Comparison of ENCODE assay signal across 25 mouse cellular contexts in genomic region chr4:155482733-155483540, GRCm38 (mm10). TPM values are rescaled to one million over a fixed set of nuclear protein-coding genes. Genes with fewer than 3 reads are reported as not detected.
A peak's percentile ranks its signal among the peaks of the same experiment; 100 is the strongest.
DNase-seq lines count a peak whose midpoint lies in the region; ATAC-seq and TF ChIP-seq lines count a peak whose summit lies in the region.
"Had no signal": no experiment of that assay in that cellular context is flagged by ENCODE, and none has a peak within 500 bp of the region (broad histone marks: within the 10 kb centered on the region; RNA-seq: fewer than 3 reads in every experiment).

No protein-coding gene starts in this region.

- H3K9ac ChIP-seq in hindbrain, embryonic 13.5 days, result peak overlapping the region; percentile 53; the same call in 1 of the 2 replicates
- peak overlapping the region; percentile 77 for H3K9ac ChIP-seq in CH12.LX (ENCODE audit: insufficient read depth, low read depth)
- H3K9ac ChIP-seq: embryonic facial prominence, embryonic 12.5 days; forebrain, embryonic 12.5 days; heart, embryonic 12.5 days; hindbrain, embryonic 12.5 days; liver, embryonic 13.5 days had no signal

- H3K9me3 ChIP-seq in hindbrain, embryonic 13.5 days, result no peaks in the 10 kb centered on the region
- H3K9me3 ChIP-seq in hindbrain, embryonic 10.5 days, result no peaks in the 10 kb centered on the region
- H3K9me3 ChIP-seq in CH12.LX (replicated peaks; ENCODE audit: low read length), result no peaks in the 10 kb centered on the region
- H3K9me3 ChIP-seq: embryonic facial prominence, embryonic 12.5 days; forebrain, embryonic 12.5 days; heart, embryonic 12.5 days; hindbrain, embryonic 12.5 days; liver, embryonic 13.5 days had no signal

- in situ Hi-C loops in CH12.LX (cut with MboI; ENCODE audit: low pct_ligation_motif_present, low pct_unique_long_range_greater_than_20kb, low sequenced_read_pairs), result loop anchor here (5.0 to 10.0 kb wide), 2 partner anchors 84 to 212 kb away; partner anchors contain the start of gene Fndc10

- dilution Hi-C loops in CH12.LX (cut with MboI; ENCODE audit: extremely low pct_ligation_motif_present, extremely low pct_unique_long_range_greater_than_20kb, low sequenced_read_pairs), result no loop called here

- H3K4me3 ChIP-seq in hindbrain, embryonic 13.5 days, result no peak overlapping the region
- H3K4me3 ChIP-seq in hindbrain, embryonic 10.5 days, result no peak overlapping the region
- peak overlapping the region in 1 of 3 experiments; percentile 28 for H3K4me3 ChIP-seq in CH12.LX (replicated peaks in 1 of 3; ENCODE audit: low read depth in 2 of 3, low read length in 2 of 3, poor library complexity in 1 of 3)
- H3K4me3 ChIP-seq: embryonic facial prominence, embryonic 12.5 days; erythroblast, embryonic 14.5 days; forebrain, embryonic 12.5 days; heart, embryonic 12.5 days; hindbrain, embryonic 12.5 days; liver, embryonic 13.5 days had no signal

- TF ChIP-seq CTCF in CH12.LX (conservative IDR thresholded peaks at IDR 0.05 in 1 of 2, IDR thresholded peaks at IDR 0.05 in 1 of 2; ENCODE audit: low read depth in 2 of 2, low read length in 2 of 2), result no peak

- H3K4me2 ChIP-seq in hindbrain, embryonic 13.5 days, result no peak overlapping the region
- H3K4me2 ChIP-seq in CH12.LX (ENCODE audit: insufficient read depth, low read depth, poor library complexity, severe bottlenecking), result peak overlapping the region; percentile 63
- H3K4me2 ChIP-seq: embryonic facial prominence, embryonic 12.5 days; forebrain, embryonic 12.5 days; hindbrain, embryonic 12.5 days; liver, embryonic 13.5 days had no signal

- H3K79me2 ChIP-seq in CH12.LX (replicated peaks; ENCODE audit: control insufficient read depth, extremely low read depth, insufficient read depth, poor library complexity, severe bottlenecking), result no peaks in the 10 kb centered on the region

- H3K27me3 ChIP-seq in hindbrain, embryonic 13.5 days, result peaks cover under 1% of the 10 kb centered on the region; the same call in 1 of the 2 replicates
- H3K27me3 ChIP-seq in hindbrain, embryonic 10.5 days (ENCODE audit: insufficient read depth, poor library complexity, severe bottlenecking), result no peaks in the 10 kb centered on the region
- H3K27me3 ChIP-seq in CH12.LX (replicated peaks), result no peaks in the 10 kb centered on the region
- H3K27me3 ChIP-seq: forebrain, embryonic 12.5 days; heart, embryonic 12.5 days had no signal

- WGBS in hindbrain, embryonic 13.5 days, result 66% methylated on average over 8 of the region's 8 CpGs
- WGBS in hindbrain, embryonic 10.5 days, result 67% methylated on average over 8 of the region's 8 CpGs

- H3K4me1 ChIP-seq in hindbrain, embryonic 13.5 days (replicated peaks), result peaks cover 10% of the 10 kb centered on the region
- peaks cover 23% of the 10 kb centered on the region for H3K4me1 ChIP-seq in hindbrain, embryonic 10.5 days (replicated peaks)
- H3K4me1 ChIP-seq in CH12.LX (ENCODE audit: control insufficient read depth in 1 of 2, insufficient read depth in 2 of 2), result peaks cover 34 to 65% of the 10 kb centered on the region in 2 experiments

- no peak for TF ChIP-seq RAD21 in CH12.LX (IDR thresholded peaks at IDR 0.05; ENCODE audit: low read depth, low read length)

- no peak for DNase-seq in hindbrain, embryonic 10.5 days (ENCODE audit: low spot score)
- DNase-seq in testis, postnatal 10 days (ENCODE audit: low spot score), result peak; percentile 42
- DNase-seq in testis, postnatal 14 days (ENCODE audit: low spot score), result no peak
- peak; percentile 79 for DNase-seq in CH12.LX (ENCODE audit: extremely low read depth)
- peak; percentile 52 for DNase-seq in MN1 (ENCODE audit: low spot score)
- DNase-seq in natural killer cell, adult 2 months (ENCODE audit: low spot score in 2 of 2), result no peak
- DNase-seq: adrenal gland, adult 2 months; cerebellum, adult 11-12 months; heart, postnatal 14 days; kidney, adult 11 months; layer of hippocampus, adult 9-11 months; liver, embryonic 13.5 days; lung, adult 2 months; lung, postnatal 14 days; retina, postnatal 1 day; right cerebral cortex, postnatal 25 days; spleen, adult 18-20 months had no signal

- no peaks in the 10 kb centered on the region for H3K36me3 ChIP-seq in hindbrain, embryonic 13.5 days
- no peaks in the 10 kb centered on the region for H3K36me3 ChIP-seq in hindbrain, embryonic 10.5 days
- no peaks in the 10 kb centered on the region for H3K36me3 ChIP-seq in CH12.LX (replicated peaks in 1 of 2; ENCODE audit: control insufficient read depth in 1 of 2, insufficient read depth in 1 of 2, low read length in 1 of 2)
- H3K36me3 ChIP-seq: embryonic facial prominence, embryonic 12.5 days; forebrain, embryonic 12.5 days; heart, embryonic 12.5 days; hindbrain, embryonic 12.5 days; liver, embryonic 13.5 days had no signal

- TF ChIP-seq EP300 in CH12.LX (IDR thresholded peaks at IDR 0.05; ENCODE audit: low read length), result peak; percentile 35; the same call in 1 of the 2 replicates

- TF ChIP-seq POLR2A in CH12.LX (IDR thresholded peaks at IDR 0.05; ENCODE audit: low read depth, low read length), result no peak

- H3K27ac ChIP-seq in hindbrain, embryonic 13.5 days, result no peak overlapping the region
- no peak overlapping the region for H3K27ac ChIP-seq in hindbrain, embryonic 10.5 days
- H3K27ac ChIP-seq in CH12.LX (ENCODE audit: insufficient read depth, low read depth), result peak overlapping the region; percentile 97
- H3K27ac ChIP-seq: embryonic facial prominence, embryonic 12.5 days; forebrain, embryonic 12.5 days; hindbrain, embryonic 12.5 days; liver, embryonic 13.5 days had no signal

- ATAC-seq in hindbrain, embryonic 13.5 days (ENCODE audit: low FRiP score), result no peak

TF ChIP-seq in CH12.LX, 34 proteins besides CTCF, POLR2A, EP300 and RAD21 (continues in another document):
- TF ChIP-seq BHLHE40 (IDR thresholded peaks at IDR 0.05; ENCODE audit: low read depth, low read length) (no peak; the same call in 1 of the 2 replicates), IRF4 (IDR thresholded peaks at IDR 0.05; ENCODE audit: low read depth, low read length) (peak; percentile 36; the same call in 1 of the 2 replicates), MAZ (IDR thresholded peaks at IDR 0.05; ENCODE audit: low read depth, low read length) (peak; percentile 70; the same call in 1 of the 2 replicates), ZC3H11A (IDR thresholded peaks at IDR 0.05; ENCODE audit: low read depth, low read length) (no peak), PAX5 (IDR thresholded peaks at IDR 0.05; ENCODE audit: low read length) (no peak), MYC (IDR thresholded peaks at IDR 0.05; ENCODE audit: low read depth, low read length) (peak; percentile 62; the same call in 1 of the 2 replicates), ZNF384 (IDR thresholded peaks at IDR 0.05; ENCODE audit: low read depth, low read length) (no peak), TBP (conservative IDR thresholded peaks at IDR 0.05; ENCODE audit: low read depth, low read length) (0 out of 2 replicates have a peak, but pooled peaks have one; percentile 16), TCF12 (IDR thresholded peaks at IDR 0.05; ENCODE audit: low read depth, low read length) (peak; percentile 70; the same call in 1 of the 2 replicates), SIN3A (IDR thresholded peaks at IDR 0.05; ENCODE audit: low read length) (0 out of 2 replicates have a peak, but pooled peaks have one; percentile 21), SMC3 (IDR thresholded peaks at IDR 0.05; ENCODE audit: low read depth, low read length) (peak; percentile 1; the same call in 1 of the 2 replicates), NRF1 (IDR thresholded peaks at IDR 0.05; ENCODE audit: low read depth, low read length) (peak; percentile 30; the same call in 1 of the 2 replicates), UBTF (IDR thresholded peaks at IDR 0.05; ENCODE audit: low read depth, low read length) (peak; percentile 15; the same call in 1 of the 2 replicates), MXI1 (IDR thresholded peaks at IDR 0.05; ENCODE audit: low read depth, low read length) (peak; percentile 75), ELF1 (IDR thresholded peaks at IDR 0.05; ENCODE audit: low read depth, low read length) (peak; percentile 38), MAFK (IDR thresholded peaks at IDR 0.05; ENCODE audit: insufficient replicate concordance, low read length) (no peak), MAX (IDR thresholded peaks at IDR 0.05; ENCODE audit: low read length) (peak; percentile 71), CHD1 (IDR thresholded peaks at IDR 0.05; ENCODE audit: low read depth, low read length) (peak; percentile 97), CHD2 (IDR thresholded peaks at IDR 0.05; ENCODE audit: low read length) (0 out of 2 replicates have a peak, but pooled peaks have one; percentile 43), JUND (conservative IDR thresholded peaks at IDR 0.05; ENCODE audit: low read depth, low read length) (peak; percentile 45; the same call in 1 of the 2 replicates), MEF2A (IDR thresholded peaks at IDR 0.05; ENCODE audit: borderline replicate concordance, low read depth, low read length) (0 out of 2 replicates have a peak, but pooled peaks have one; percentile 53), POLR2AphosphoS2 (IDR thresholded peaks at IDR 0.05; ENCODE audit: low read depth, low read length) (no peak; the same call in 1 of the 2 replicates), RCOR1 (conservative IDR thresholded peaks at IDR 0.05; ENCODE audit: low read depth, low read length) (0 out of 2 replicates have a peak, but pooled peaks have one; percentile 28), NELFE (IDR thresholded peaks at IDR 0.05; ENCODE audit: low read depth, low read length) (peak; percentile 54), GABPA (IDR thresholded peaks at IDR 0.05; ENCODE audit: insufficient replicate concordance, low read depth, low read length) (no peak), KAT2A (IDR thresholded peaks at IDR 0.05; ENCODE audit: insufficient replicate concordance, low read length) (0 out of 2 replicates have a peak, but pooled peaks have one; percentile 56), ETS1 (conservative IDR thresholded peaks at IDR 0.05; ENCODE audit: low read depth, low read length) (peak; percentile 62), USF2 (conservative IDR thresholded peaks at IDR 0.05; ENCODE audit: low read depth, low read length) (no peak)

RNA-seq across cellular contexts. Expression of gene Gnb1, which starts 8.2 kb away (rescaled TPM):
- 1,012 and 1,052 TPM in 2 replicates for polyA plus RNA-seq in hindbrain, embryonic 13.5 days (2015; fragmentation: Nextera tagmentation; extraction: Ambion mirVana)
- 633 and 670 TPM in 2 replicates for polyA plus RNA-seq in hindbrain, embryonic 10.5 days (2016; fragmentation: Nextera tagmentation; extraction: Ambion mirVana)
- total RNA-seq in CH12.LX (2012; rRNA removed) (106 and 134 TPM in 2 replicates), CH12.LX (2014; rRNA removed) (72.8 and 88.0 TPM in 2 replicates)
- polyA plus RNA-seq in CH12.LX (2012; ENCODE audit: insufficient read length, low read depth), result 407 and 450 TPM in 2 replicates

RNA-seq across cellular contexts. Expression of gene Tmem52, which starts 14.0 kb away (rescaled TPM):
- polyA plus RNA-seq in hindbrain, embryonic 13.5 days (2015; fragmentation: Nextera tagmentation; extraction: Ambion mirVana), result not detected in 2 replicates
- 0.22 TPM in 1 of 2 replicates, not detected in the other for polyA plus RNA-seq in hindbrain, embryonic 10.5 days (2016; fragmentation: Nextera tagmentation; extraction: Ambion mirVana)
- 0.13 and 0.59 TPM in 2 replicates for total RNA-seq in CH12.LX (2012; rRNA removed)
- total RNA-seq in CH12.LX (2014; rRNA removed), result not detected in 2 replicates
- 0.34 TPM in 1 of 2 replicates, not detected in the other for polyA plus RNA-seq in CH12.LX (2012; ENCODE audit: insufficient read length, low read depth)
- total RNA-seq: megakaryocyte, adult 5-6 weeks had no signal
- polyA plus RNA-seq: embryonic facial prominence, embryonic 12.5 days; erythroblast, embryonic 14.5 days; forebrain, embryonic 12.5 days; heart, embryonic 12.5 days; hindbrain, embryonic 12.5 days; liver, embryonic 13.5 days; neural tube, embryonic 11.5 days had no signal

Comparison
In these comparisons a context has a peak if more than half of its experiments do, and no peak if none do; other contexts are left out.
1. DNase-seq: peak in testis, postnatal 10 days (single experiment), CH12.LX (single experiment) and MN1 (single experiment); none in hindbrain, embryonic 10.5 days (single experiment), testis, postnatal 14 days (single experiment) and natural killer cell, adult 2 months (0 of 2).